Mouse (Mus musculus) bone marrow, adult 2 months (tissue): ENCODE measurements around the gene Gak. TPM values are rescaled to one million over a fixed set of nuclear protein-coding genes. Genes with fewer than 3 reads are reported as not detected.

ENCODE experiments used
- H3K27ac ChIP-seq: fragments of 200-500 bp; 2 replicates; pipeline ENCODE4 v1.5.1; 2012; ENCODE audit warnings: low read depth, mild to moderate bottlenecking, control low read depth, inconsistent platforms, low read length; ENCODE audit not compliant: control insufficient read depth, poor library complexity, insufficient read depth
- H3K4me1 ChIP-seq: fragments of 200-500 bp; 2 replicates; pipeline ENCODE4 v1.6.1; 2011; ENCODE audit warnings: low read length; ENCODE audit not compliant: control insufficient read depth, insufficient read depth
- H3K4me3 ChIP-seq: fragments of 200-500 bp; replicated peaks from 2 replicates; pipeline ENCODE3; 2011; ENCODE audit warnings: mild to moderate bottlenecking, low read depth, low read length, control low read depth; ENCODE audit not compliant: control insufficient read depth
- CTCF ChIP-seq: fragments of 200-500 bp; IDR thresholded peaks from 2 replicates; pipeline ENCODE4 v1.5.1; 2011; ENCODE audit warnings: low read length, control low read depth; ENCODE audit not compliant: control insufficient read depth, insufficient read depth
- POLR2A ChIP-seq: fragments of 200-500 bp; IDR thresholded peaks from 2 replicates; pipeline ENCODE4 v1.6.1; 2011; ENCODE audit warnings: low read depth, mild to moderate bottlenecking, control low read depth, low read length, borderline replicate concordance; ENCODE audit not compliant: control insufficient read depth
- WGBS: fragments of 180-500 bp; shearing (Covaris S2); methylation state at CpG from one replicate; pipeline ENCODE4 v1.1.7; 2018; 5-methylcytosine and 5-hydroxymethylcytosine counted together
- polyA plus RNA-seq: library from polyadenylated mRNA; stranded (reverse); fragments of >200 nt; gene quantifications from 2 replicates; pipeline ENCODE4 v1.2.4, GENCODE M21; 2011; ENCODE audit warnings: low replicate concordance; ENCODE audit not compliant: missing spikeins, insufficient read depth, insufficient read length

Gene Gak
- polyA plus RNA-seq, 1 experiment: 52.3 TPM

GRCm38 (mm10) chr5:108581361-108581891 lies 48.1 kb downstream of the Gak start:
- Histone ChIP-seq H3K4me3 (no peak overlapping the region), H3K4me1 (no peaks in the 10 kb centered on the region), H3K27ac (no peak overlapping the region)
- WGBS: 83% methylated on average over 3 of the region's 3 CpGs
- TF ChIP-seq CTCF (no peak), POLR2A (no peak)

- Histone ChIP-seq H3K4me3 (no peak overlapping the region), H3K27ac (no peak overlapping the region), H3K4me1 (no peaks in the 10 kb centered on the region)
- WGBS: 90% methylated on average over 6 of the region's 6 CpGs
- no peak for TF ChIP-seq POLR2A
- TF ChIP-seq CTCF: no peak
These were observed 56.5 kb downstream of the Gak start for GRCm38 (mm10) chr5:108573054-108573453.

GRCm38 (mm10) chr5:108570991-108571390 lies 58.6 kb downstream of the Gak start:
- Histone ChIP-seq H3K27ac (no peak overlapping the region), H3K4me3 (no peak overlapping the region), H3K4me1 (no peaks in the 10 kb centered on the region)
- WGBS: 74% methylated on average over 1 of the region's 1 CpGs
- TF ChIP-seq CTCF (no peak), POLR2A (no peak)

GRCm38 (mm10) chr5:108567104-108567503 lies 62.5 kb downstream of the Gak start:
- 60% methylated on average over 2 of the region's 2 CpGs for WGBS
- no peaks in the 10 kb centered on the region for H3K4me1 ChIP-seq
- no peak for TF ChIP-seq CTCF
- no peak for TF ChIP-seq POLR2A
- H3K4me3 ChIP-seq: no peak overlapping the region
- no peak overlapping the region for H3K27ac ChIP-seq

GRCm38 (mm10) chr5:108566523-108566922 lies 63.0 kb downstream of the Gak start:
- H3K27ac ChIP-seq: no peak overlapping the region
- 27% methylated on average over 4 of the region's 4 CpGs for WGBS
- H3K4me1 ChIP-seq: no peaks in the 10 kb centered on the region
- no peak overlapping the region for H3K4me3 ChIP-seq
- no peak for TF ChIP-seq POLR2A
- no peak for TF ChIP-seq CTCF

- no peak overlapping the region for H3K27ac ChIP-seq
- TF ChIP-seq CTCF (no peak), POLR2A (no peak)
- 75% methylated on average over 2 of the region's 2 CpGs for WGBS
- no peaks in the 10 kb centered on the region for H3K4me1 ChIP-seq
- H3K4me3 ChIP-seq: no peak overlapping the region
These were observed 64.2 kb downstream of the Gak start for GRCm38 (mm10) chr5:108565381-108565780.

- 63% methylated on average over 3 of the region's 3 CpGs for WGBS
- Histone ChIP-seq H3K4me3 (no peak overlapping the region), H3K27ac (no peak overlapping the region), H3K4me1 (no peaks in the 10 kb centered on the region)
- TF ChIP-seq CTCF (no peak), POLR2A (no peak)
These were observed 65.2 kb downstream of the Gak start for GRCm38 (mm10) chr5:108564346-108564745.

GRCm38 (mm10) chr5:108562483-108562882 lies 67.1 kb downstream of the Gak start:
- WGBS: 39% methylated on average over 2 of the region's 2 CpGs
- TF ChIP-seq POLR2A (no peak), CTCF (no peak)
- Histone ChIP-seq H3K4me3 (no peak overlapping the region), H3K27ac (no peak overlapping the region), H3K4me1 (no peaks in the 10 kb centered on the region)

GRCm38 (mm10) chr5:108556986-108557385 lies 72.6 kb downstream of the Gak start:
- no peak overlapping the region for H3K27ac ChIP-seq
- 75% methylated on average over 4 of the region's 4 CpGs for WGBS
- no peak for TF ChIP-seq POLR2A
- TF ChIP-seq CTCF: no peak
- H3K4me1 ChIP-seq: no peaks in the 10 kb centered on the region
- no peak overlapping the region for H3K4me3 ChIP-seq
